Mouse (Mus musculus): ENCODE results near the gene Wwox. TPM values are rescaled to one million over a fixed set of nuclear protein-coding genes. Genes with fewer than 3 reads are reported as not detected.

Gene Wwox
- polyA plus RNA-seq, 1 experiment from 2014 or later = 20.2 TPM

- WGBS = 49% methylated on average over 10 of the region's 10 CpGs
- Histone ChIP-seq H3K4me3 (ENCODE audit: low read length) (no peak overlapping the region), H3K27me3 (ENCODE audit: insufficient read depth, low read length) (no peaks in the 10 kb centered on the region), H3K9ac (replicated peaks; ENCODE audit: low read length) (no peak overlapping the region), H3K4me1 (ENCODE audit: insufficient read depth, low read length) (no peaks in the 10 kb centered on the region), H3K4me2 (replicated peaks; ENCODE audit: low read depth, low read length) (no peak overlapping the region), H3K36me3 (ENCODE audit: insufficient read depth, low read length) (no peaks in the 10 kb centered on the region), H3K27ac (ENCODE audit: low read length) (no peak overlapping the region), H3K9me3 (ENCODE audit: low read length) (peaks cover 6% of the 10 kb centered on the region; the same call in 1 of the 2 replicates)
- ATAC-seq (ENCODE audit: low FRiP score, low TSS enrichment) = peak; percentile 80
These were observed 139.8 kb downstream of the Wwox start for GRCm38 (mm10) chr8:114579292-114579691.

- Histone ChIP-seq H3K9ac (replicated peaks; ENCODE audit: low read length) (no peak overlapping the region), H3K9me3 (ENCODE audit: low read length) (peaks cover 6% of the 10 kb centered on the region; the same call in 1 of the 2 replicates), H3K4me3 (ENCODE audit: low read length) (no peak overlapping the region), H3K4me2 (replicated peaks; ENCODE audit: low read depth, low read length) (no peak overlapping the region), H3K4me1 (ENCODE audit: insufficient read depth, low read length) (no peaks in the 10 kb centered on the region), H3K27me3 (ENCODE audit: insufficient read depth, low read length) (no peaks in the 10 kb centered on the region), H3K36me3 (ENCODE audit: insufficient read depth, low read length) (no peaks in the 10 kb centered on the region), H3K27ac (ENCODE audit: low read length) (no peak overlapping the region)
- ATAC-seq (ENCODE audit: low FRiP score, low TSS enrichment) = no peak
- WGBS = 100% methylated on average over 1 of the region's 1 CpGs
These were observed 141.2 kb downstream of the Wwox start for GRCm38 (mm10) chr8:114580684-114581083.

GRCm38 (mm10) chr8:114590336-114590867 lies 150.9 kb downstream of the Wwox start:
- 79% methylated on average over 12 of the region's 12 CpGs for WGBS
- Histone ChIP-seq H3K9ac (replicated peaks; ENCODE audit: low read length) (no peak overlapping the region), H3K36me3 (ENCODE audit: insufficient read depth, low read length) (no peaks in the 10 kb centered on the region), H3K4me3 (ENCODE audit: low read length) (no peak overlapping the region), H3K27ac (ENCODE audit: low read length) (no peak overlapping the region), H3K4me1 (ENCODE audit: insufficient read depth, low read length) (peaks cover 15% of the 10 kb centered on the region; the same call in 1 of the 2 replicates), H3K4me2 (replicated peaks; ENCODE audit: low read depth, low read length) (no peak overlapping the region), H3K9me3 (ENCODE audit: low read length) (no peaks in the 10 kb centered on the region), H3K27me3 (ENCODE audit: insufficient read depth, low read length) (no peaks in the 10 kb centered on the region)
- no peak for ATAC-seq (ENCODE audit: low FRiP score, low TSS enrichment)

GRCm38 (mm10) chr8:114591296-114592280 lies 152.1 kb downstream of the Wwox start:
- Histone ChIP-seq H3K9ac (replicated peaks; ENCODE audit: low read length) (no peak overlapping the region), H3K4me3 (ENCODE audit: low read length) (no peak overlapping the region), H3K27ac (ENCODE audit: low read length) (no peak overlapping the region), H3K36me3 (ENCODE audit: insufficient read depth, low read length) (no peaks in the 10 kb centered on the region), H3K4me1 (ENCODE audit: insufficient read depth, low read length) (peaks cover 15% of the 10 kb centered on the region; the same call in 1 of the 2 replicates), H3K27me3 (ENCODE audit: insufficient read depth, low read length) (no peaks in the 10 kb centered on the region), H3K9me3 (ENCODE audit: low read length) (peaks cover 6% of the 10 kb centered on the region; the same call in 1 of the 2 replicates), H3K4me2 (replicated peaks; ENCODE audit: low read depth, low read length) (no peak overlapping the region)
- no peak for ATAC-seq (ENCODE audit: low FRiP score, low TSS enrichment)
- 52% methylated on average over 26 of the region's 26 CpGs for WGBS

- peak; percentile 49; the same call in 1 of the 2 replicates for ATAC-seq (ENCODE audit: low FRiP score, low TSS enrichment)
- WGBS = 46% methylated on average over 19 of the region's 19 CpGs
- no peak overlapping the region for H3K9ac ChIP-seq (replicated peaks; ENCODE audit: low read length)
- H3K4me3 ChIP-seq (ENCODE audit: low read length) = no peak overlapping the region
- peak overlapping the region; percentile 26 for H3K4me2 ChIP-seq (replicated peaks; ENCODE audit: low read depth, low read length)
- H3K36me3 ChIP-seq (ENCODE audit: insufficient read depth, low read length) = no peaks in the 10 kb centered on the region
- H3K27ac ChIP-seq (ENCODE audit: low read length) = no peak overlapping the region
- peaks cover 15% of the 10 kb centered on the region; the same call in 1 of the 2 replicates for H3K4me1 ChIP-seq (ENCODE audit: insufficient read depth, low read length)
- no peaks in the 10 kb centered on the region for H3K27me3 ChIP-seq (ENCODE audit: insufficient read depth, low read length)
- H3K9me3 ChIP-seq (ENCODE audit: low read length) = peaks cover 6% of the 10 kb centered on the region; the same call in 1 of the 2 replicates
These were observed 154.1 kb downstream of the Wwox start for GRCm38 (mm10) chr8:114593424-114594157.

GRCm38 (mm10) chr8:114594811-114595210 lies 155.4 kb downstream of the Wwox start:
- Histone ChIP-seq H3K27me3 (ENCODE audit: insufficient read depth, low read length) (no peaks in the 10 kb centered on the region), H3K36me3 (ENCODE audit: insufficient read depth, low read length) (no peaks in the 10 kb centered on the region), H3K9ac (replicated peaks; ENCODE audit: low read length) (no peak overlapping the region), H3K4me3 (ENCODE audit: low read length) (no peak overlapping the region), H3K4me1 (ENCODE audit: insufficient read depth, low read length) (peaks cover 19% of the 10 kb centered on the region), H3K27ac (ENCODE audit: low read length) (no peak overlapping the region), H3K4me2 (replicated peaks; ENCODE audit: low read depth, low read length) (no peak overlapping the region), H3K9me3 (ENCODE audit: low read length) (peaks cover 6% of the 10 kb centered on the region; the same call in 1 of the 2 replicates)
- ATAC-seq (ENCODE audit: low FRiP score, low TSS enrichment) = no peak
- 83% methylated on average over 5 of the region's 5 CpGs for WGBS

- H3K9me3 ChIP-seq (ENCODE audit: low read length) = peaks cover 6% of the 10 kb centered on the region; the same call in 1 of the 2 replicates
- no peaks in the 10 kb centered on the region; the same call in 1 of the 2 replicates for H3K27me3 ChIP-seq (ENCODE audit: insufficient read depth, low read length)
- no peak for ATAC-seq (ENCODE audit: low FRiP score, low TSS enrichment)
- H3K4me2 ChIP-seq (replicated peaks; ENCODE audit: low read depth, low read length) = no peak overlapping the region
- H3K4me1 ChIP-seq (ENCODE audit: insufficient read depth, low read length) = peaks cover 16% of the 10 kb centered on the region
- H3K9ac ChIP-seq (replicated peaks; ENCODE audit: low read length) = no peak overlapping the region
- H3K36me3 ChIP-seq (ENCODE audit: insufficient read depth, low read length) = no peaks in the 10 kb centered on the region
- no peak overlapping the region for H3K4me3 ChIP-seq (ENCODE audit: low read length)
- 26% methylated on average over 10 of the region's 10 CpGs for WGBS
- H3K27ac ChIP-seq (ENCODE audit: low read length) = no peak overlapping the region
These were observed 160.1 kb downstream of the Wwox start for GRCm38 (mm10) chr8:114599555-114599954.

- WGBS = 52% methylated on average over 11 of the region's 11 CpGs
- ATAC-seq (ENCODE audit: low FRiP score, low TSS enrichment) = no peak
- peaks cover 6% of the 10 kb centered on the region; the same call in 1 of the 2 replicates for H3K9me3 ChIP-seq (ENCODE audit: low read length)
- H3K36me3 ChIP-seq (ENCODE audit: insufficient read depth, low read length) = no peaks in the 10 kb centered on the region
- no peak overlapping the region for H3K4me2 ChIP-seq (replicated peaks; ENCODE audit: low read depth, low read length)
- H3K4me1 ChIP-seq (ENCODE audit: insufficient read depth, low read length) = peaks cover 16% of the 10 kb centered on the region
- H3K27ac ChIP-seq (ENCODE audit: low read length) = no peak overlapping the region
- H3K4me3 ChIP-seq (ENCODE audit: low read length) = no peak overlapping the region
- no peaks in the 10 kb centered on the region; the same call in 1 of the 2 replicates for H3K27me3 ChIP-seq (ENCODE audit: insufficient read depth, low read length)
- H3K9ac ChIP-seq (replicated peaks; ENCODE audit: low read length) = no peak overlapping the region
These were observed 160.7 kb downstream of the Wwox start for GRCm38 (mm10) chr8:114600196-114600595.

- Histone ChIP-seq H3K27ac (ENCODE audit: low read length) (no peak overlapping the region), H3K4me1 (ENCODE audit: insufficient read depth, low read length) (peaks cover 16% of the 10 kb centered on the region), H3K9me3 (ENCODE audit: low read length) (no peaks in the 10 kb centered on the region), H3K4me2 (replicated peaks; ENCODE audit: low read depth, low read length) (no peak overlapping the region), H3K9ac (replicated peaks; ENCODE audit: low read length) (no peak overlapping the region), H3K36me3 (ENCODE audit: insufficient read depth, low read length) (no peaks in the 10 kb centered on the region), H3K27me3 (ENCODE audit: insufficient read depth, low read length) (no peaks in the 10 kb centered on the region; the same call in 1 of the 2 replicates), H3K4me3 (ENCODE audit: low read length) (no peak overlapping the region)
- ATAC-seq (ENCODE audit: low FRiP score, low TSS enrichment) = no peak
- 85% methylated on average over 3 of the region's 4 CpGs for WGBS
These were observed 163.6 kb downstream of the Wwox start for GRCm38 (mm10) chr8:114603046-114603445.

Data from kidney, embryonic 16.5 days (tissue).